Mouse (Mus musculus) hindbrain, embryonic 12.5 days (tissue): ENCODE measurements around the gene Tex13c2. TPM values are rescaled to one million over a fixed set of nuclear protein-coding genes. Genes with fewer than 3 reads are reported as not detected.
A peak's percentile ranks its signal among the peaks of the same experiment; 100 is the strongest.

Experiments
- ATAC-seq: fragments of 200-750 bp; cut with Nextera tagmentation; 2 replicates; pipeline ENCODE4 v1.8.0; 2017; ENCODE audit warnings: moderate TSS enrichment; ENCODE audit not compliant: low FRiP score
- H3K27ac ChIP-seq: fragments of 300-500 bp; sonication (generic); 2 replicates; pipeline ENCODE4 v1.5.1; 2016; ENCODE audit warnings: mild to moderate bottlenecking
- H3K27me3 ChIP-seq: fragments of 300-500 bp; sonication (generic); 2 replicates; pipeline ENCODE4 v1.6.1; 2016; ENCODE audit warnings: mild to moderate bottlenecking
- H3K36me3 ChIP-seq: fragments of 300-500 bp; sonication (generic); 2 replicates; pipeline ENCODE4 v1.6.1; 2016; ENCODE audit warnings: mild to moderate bottlenecking
- H3K4me1 ChIP-seq: fragments of 300-500 bp; sonication (generic); 2 replicates; pipeline ENCODE4 v1.6.1; 2016
- H3K4me2 ChIP-seq: fragments of 300-500 bp; sonication (generic); replicated peaks from 2 replicates; pipeline ENCODE4 v1.6.1; 2016; ENCODE audit warnings: mild to moderate bottlenecking
- H3K4me3 ChIP-seq: fragments of 300-500 bp; sonication (generic); 2 replicates; pipeline ENCODE4 v1.5.1; 2016; ENCODE audit warnings: mild to moderate bottlenecking
- H3K9ac ChIP-seq: fragments of 300-500 bp; sonication (generic); 2 replicates; pipeline ENCODE4 v1.6.1; 2016; ENCODE audit warnings: mild to moderate bottlenecking, moderate library complexity
- H3K9me3 ChIP-seq: fragments of 300-500 bp; sonication (generic); replicated peaks from 2 replicates; pipeline ENCODE4 v1.6.1; 2016; ENCODE audit warnings: mild to moderate bottlenecking
- WGBS: fragments of 180-500 bp; shearing (Covaris S2); methylation state at CpG from one replicate; pipeline ENCODE4 v1.1.7; 2016; 5-methylcytosine and 5-hydroxymethylcytosine counted together
- polyA plus RNA-seq: library from polyadenylated mRNA; unstranded; fragments of >200 nt; fragmentation: Nextera tagmentation; extraction: Ambion mirVana; gene quantifications from 2 replicates; pipeline ENCODE4 v1.2.1, GENCODE M21; 2016

Gene Tex13c2
- polyA plus RNA-seq, result not detected in 2 replicates

DNA sequence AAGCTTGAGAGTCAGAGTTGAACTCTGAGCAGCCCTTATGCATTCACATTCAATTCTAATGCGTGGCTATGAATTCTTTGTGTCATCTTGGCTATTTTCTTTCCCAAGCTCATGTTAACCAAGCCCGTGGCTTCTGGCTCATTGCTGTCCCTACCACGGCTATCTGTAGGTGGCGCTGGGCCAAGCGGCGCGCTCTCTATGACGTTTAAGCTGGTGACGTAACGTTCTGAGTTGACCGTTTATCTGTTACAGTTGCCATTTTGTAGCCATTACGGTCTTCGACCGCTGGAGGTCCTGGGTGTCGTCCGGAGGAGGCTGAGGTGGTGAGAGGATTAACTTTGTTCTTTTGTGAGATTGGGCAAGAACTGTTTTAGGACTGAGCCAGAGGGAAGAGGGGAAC is at the start of gene Tex13c2:
Gene Tex13c2 (plus strand): TSS at position 246 of the 400 bp plus-strand sequence.
- Histone ChIP-seq H3K4me3 (no peak within 1 kb of the TSS), H3K4me1 (no peaks in the 10 kb centered on the region), H3K36me3 (no peaks in the 10 kb centered on the region), H3K27ac (no peak within 1 kb of the TSS), H3K9ac (no peak within 1 kb of the TSS), H3K27me3 (no peaks in the 10 kb centered on the region), H3K9me3 (no peaks in the 10 kb centered on the region), H3K4me2 (no peak within 1 kb of the TSS)
- WGBS, result 91% methylated on average over 16 of the region's 16 CpGs
- ATAC-seq, result no peak

DNA sequence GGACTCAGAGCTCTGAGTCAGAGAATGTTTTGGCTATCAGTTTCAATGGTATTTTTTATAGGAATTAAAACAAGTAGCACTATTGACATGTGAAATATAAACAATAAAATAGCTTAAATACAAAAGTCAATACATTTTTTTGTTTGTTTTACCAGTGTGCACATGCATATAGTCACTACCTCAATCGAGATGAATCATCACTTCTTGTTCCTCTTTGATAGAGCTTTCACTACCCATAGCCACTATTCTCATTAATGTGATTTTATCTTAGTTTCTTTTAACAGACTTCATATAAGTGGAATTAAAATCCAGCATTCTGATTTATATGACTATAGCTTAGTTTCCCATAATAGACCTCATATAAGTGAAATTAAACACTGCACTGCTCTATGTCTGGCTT is 39.2 kb upstream of the Tex13c2 start:
- H3K4me1 ChIP-seq, result no peaks in the 10 kb centered on the region
- WGBS, result 80% methylated on average over 1 of the region's 1 CpGs
- no peak overlapping the region for H3K4me3 ChIP-seq
- no peak overlapping the region for H3K27ac ChIP-seq
- H3K4me2 ChIP-seq, result no peak overlapping the region
- no peak overlapping the region for H3K9ac ChIP-seq
- ATAC-seq, result no peak
- H3K27me3 ChIP-seq, result no peaks in the 10 kb centered on the region
- H3K9me3 ChIP-seq, result no peaks in the 10 kb centered on the region
- no peaks in the 10 kb centered on the region for H3K36me3 ChIP-seq

DNA sequence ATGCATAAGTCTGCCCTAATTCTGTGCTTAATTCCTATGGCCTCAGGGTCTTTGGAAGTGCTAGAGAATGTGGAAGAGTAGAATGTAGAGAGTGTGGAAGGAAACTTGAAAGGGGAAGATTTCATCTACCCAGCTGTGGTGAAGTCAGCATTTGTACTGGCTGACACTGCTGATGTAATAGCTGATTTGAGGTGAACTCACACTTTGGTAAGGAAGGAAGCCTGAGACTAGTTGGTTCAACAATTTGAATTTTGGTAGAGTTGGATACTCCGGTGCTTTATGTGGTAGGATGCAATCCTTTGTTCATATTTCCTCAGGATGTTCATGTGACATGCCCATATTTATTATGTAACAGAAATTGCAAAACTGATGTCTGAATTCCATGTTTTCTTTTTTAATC is 36.5 kb upstream of the Tex13c2 start:
- 96% methylated on average over 1 of the region's 1 CpGs for WGBS
- H3K4me1 ChIP-seq, result no peaks in the 10 kb centered on the region
- no peak for ATAC-seq

GRCm38 (mm10) chrX:42454533-42454932 is 35.0 kb upstream of the Tex13c2 start:
- no peak for ATAC-seq
- Histone ChIP-seq H3K4me2 (no peak overlapping the region), H3K4me3 (no peak overlapping the region), H3K4me1 (no peaks in the 10 kb centered on the region), H3K27ac (no peak overlapping the region), H3K36me3 (no peaks in the 10 kb centered on the region), H3K9ac (no peak overlapping the region), H3K27me3 (no peaks in the 10 kb centered on the region), H3K9me3 (no peaks in the 10 kb centered on the region)
- WGBS, result 74% methylated on average over 7 of the region's 7 CpGs

More for the DNA sequence above, 36.5 kb upstream of the Tex13c2 start:
- Histone ChIP-seq H3K4me3 (no peak overlapping the region), H3K27ac (no peak overlapping the region), H3K36me3 (no peaks in the 10 kb centered on the region), H3K4me2 (no peak overlapping the region), H3K9me3 (no peaks in the 10 kb centered on the region), H3K9ac (no peak overlapping the region), H3K27me3 (no peaks in the 10 kb centered on the region)

GRCm38 (mm10) chrX:42490336-42490735 is 845 bp downstream of the Tex13c2 start:
- Histone ChIP-seq H3K4me2 (no peak overlapping the region), H3K27me3 (no peaks in the 10 kb centered on the region), H3K27ac (no peak overlapping the region), H3K4me3 (no peak overlapping the region), H3K36me3 (no peaks in the 10 kb centered on the region), H3K9ac (no peak overlapping the region), H3K9me3 (no peaks in the 10 kb centered on the region), H3K4me1 (no peaks in the 10 kb centered on the region)
- no peak for ATAC-seq
- 92% methylated on average over 8 of the region's 8 CpGs for WGBS

DNA sequence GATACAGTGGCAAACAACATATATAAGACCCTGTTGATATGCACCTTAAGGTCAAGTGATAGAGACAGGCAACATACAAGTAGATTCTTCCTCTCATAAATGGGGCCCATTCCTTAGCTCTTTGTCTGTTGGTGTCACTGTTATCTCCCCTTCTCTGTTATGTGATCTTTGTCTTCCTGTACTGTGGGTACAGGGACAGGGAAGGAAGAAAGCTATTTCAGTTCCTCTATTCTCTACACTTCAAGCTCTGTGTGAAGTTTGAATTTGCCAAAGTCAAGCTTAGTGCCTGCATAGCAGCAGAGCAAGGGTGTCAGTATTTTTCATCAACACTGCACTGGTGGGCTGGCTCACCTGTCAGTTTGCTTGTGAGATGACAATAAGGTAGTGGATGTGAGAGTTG is 11.0 kb downstream of the Tex13c2 start:
- Histone ChIP-seq H3K27me3 (no peaks in the 10 kb centered on the region), H3K9ac (no peak overlapping the region), H3K4me2 (no peak overlapping the region), H3K9me3 (no peaks in the 10 kb centered on the region), H3K36me3 (no peaks in the 10 kb centered on the region), H3K4me1 (no peaks in the 10 kb centered on the region), H3K27ac (no peak overlapping the region), H3K4me3 (no peak overlapping the region)
- no peak for ATAC-seq

GRCm38 (mm10) chrX:42502291-42503043 is 13.0 kb downstream of the Tex13c2 start, which contains the start of gene Sh2d1a:
Gene Sh2d1a (plus strand): TSS chrX:42502453.
- no peak for ATAC-seq
- H3K4me3 ChIP-seq, result no peak within 1 kb of the TSS
- no peaks in the 10 kb centered on the region for H3K27me3 ChIP-seq
- no peaks in the 10 kb centered on the region for H3K36me3 ChIP-seq
- H3K9ac ChIP-seq, result no peak within 1 kb of the TSS
- H3K4me2 ChIP-seq, result no peak within 1 kb of the TSS
- no peaks in the 10 kb centered on the region for H3K9me3 ChIP-seq
- no peak within 1 kb of the TSS for H3K27ac ChIP-seq
- H3K4me1 ChIP-seq, result no peaks in the 10 kb centered on the region
- WGBS, result 73% methylated on average over 13 of the region's 13 CpGs

DNA sequence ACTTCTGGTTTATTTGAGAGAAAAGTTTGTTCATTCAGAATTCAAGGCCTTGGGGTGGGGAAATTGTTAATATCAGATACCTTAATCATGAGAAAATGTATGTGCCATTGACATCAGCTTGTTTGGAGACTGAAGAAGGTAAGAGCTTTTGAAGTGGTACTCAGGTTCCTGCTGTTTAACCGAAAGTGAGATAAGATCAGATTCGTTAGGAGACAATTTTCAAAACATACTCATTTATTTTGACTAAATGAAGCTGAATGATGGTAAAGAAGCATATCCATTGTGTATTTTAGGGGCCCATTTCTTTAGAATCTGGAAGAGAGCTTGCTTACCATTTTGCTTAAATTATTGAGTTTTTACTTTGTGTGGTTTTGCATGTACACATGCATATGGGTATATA is 21.6 kb downstream of the Tex13c2 start:
- H3K9ac ChIP-seq, result no peak overlapping the region
- no peak for ATAC-seq
- no peaks in the 10 kb centered on the region for H3K9me3 ChIP-seq
- H3K4me3 ChIP-seq, result no peak overlapping the region
- no peaks in the 10 kb centered on the region for H3K36me3 ChIP-seq
- no peak overlapping the region for H3K4me2 ChIP-seq
- WGBS, result 90% methylated on average over 2 of the region's 2 CpGs
- H3K27ac ChIP-seq, result no peak overlapping the region
- H3K4me1 ChIP-seq, result no peaks in the 10 kb centered on the region
- H3K27me3 ChIP-seq, result no peaks in the 10 kb centered on the region

DNA sequence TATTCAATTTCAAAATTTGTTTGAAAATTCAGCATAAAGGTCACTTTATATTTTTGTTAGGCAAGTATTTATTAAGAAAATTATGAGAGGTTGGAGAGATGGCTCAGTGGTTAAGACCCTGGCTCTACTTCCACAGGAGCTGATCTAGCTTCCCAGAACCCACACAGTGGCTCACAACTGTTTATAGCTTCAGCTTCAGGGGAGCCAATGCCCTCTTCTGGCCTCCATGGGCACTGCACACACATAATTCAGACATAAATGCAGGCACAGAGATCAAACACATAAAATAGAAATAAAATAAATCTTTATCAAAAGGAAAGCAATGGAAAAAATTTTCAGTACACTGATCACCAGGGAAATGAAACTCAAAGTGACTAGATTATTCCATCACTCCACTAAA is 23.1 kb downstream of the Tex13c2 start:
- H3K4me3 ChIP-seq, result no peak overlapping the region
- no peaks in the 10 kb centered on the region for H3K4me1 ChIP-seq
- H3K4me2 ChIP-seq, result no peak overlapping the region
- no peak overlapping the region for H3K9ac ChIP-seq
- no peak overlapping the region for H3K27ac ChIP-seq
- H3K36me3 ChIP-seq, result no peaks in the 10 kb centered on the region
- no peaks in the 10 kb centered on the region for H3K9me3 ChIP-seq
- no peaks in the 10 kb centered on the region for H3K27me3 ChIP-seq
- no peak for ATAC-seq

- H3K4me1 ChIP-seq, result no peaks in the 10 kb centered on the region
- 83% methylated on average over 2 of the region's 2 CpGs for WGBS
Observed at GRCm38 (mm10) chrX:42522868-42523267, 33.4 kb downstream of the Tex13c2 start.

GRCm38 (mm10) chrX:42530703-42531102 is 41.2 kb downstream of the Tex13c2 start:
- no peak for ATAC-seq

More at GRCm38 (mm10) chrX:42522868-42523267, 33.4 kb downstream of the Tex13c2 start:
- H3K9me3 ChIP-seq, result no peaks in the 10 kb centered on the region
- no peak overlapping the region for H3K27ac ChIP-seq
- no peak for ATAC-seq
- no peak overlapping the region for H3K4me2 ChIP-seq
- H3K9ac ChIP-seq, result no peak overlapping the region
- H3K4me3 ChIP-seq, result no peak overlapping the region
- no peaks in the 10 kb centered on the region for H3K36me3 ChIP-seq
- no peaks in the 10 kb centered on the region for H3K27me3 ChIP-seq

GRCm38 (mm10) chrX:42540030-42540755 is 50.7 kb downstream of the Tex13c2 start:
- no peaks in the 10 kb centered on the region for H3K27me3 ChIP-seq
- peak; percentile 54; the same call in 1 of the 2 replicates for ATAC-seq
- H3K27ac ChIP-seq, result no peak overlapping the region
- 31% methylated on average over 3 of the region's 3 CpGs for WGBS
- H3K4me3 ChIP-seq, result no peak overlapping the region
- H3K9ac ChIP-seq, result no peak overlapping the region
- H3K9me3 ChIP-seq, result no peaks in the 10 kb centered on the region
- no peaks in the 10 kb centered on the region for H3K36me3 ChIP-seq
- H3K4me1 ChIP-seq, result no peaks in the 10 kb centered on the region
- H3K4me2 ChIP-seq, result peak overlapping the region; percentile 30; the same call in 1 of the 2 replicates

More at GRCm38 (mm10) chrX:42530703-42531102, 41.2 kb downstream of the Tex13c2 start:
- Histone ChIP-seq H3K4me2 (no peak overlapping the region), H3K9ac (no peak overlapping the region), H3K4me1 (no peaks in the 10 kb centered on the region), H3K9me3 (no peaks in the 10 kb centered on the region), H3K27ac (no peak overlapping the region), H3K36me3 (no peaks in the 10 kb centered on the region), H3K27me3 (no peaks in the 10 kb centered on the region), H3K4me3 (no peak overlapping the region)
- 63% methylated on average over 4 of the region's 4 CpGs for WGBS

GRCm38 (mm10) chrX:42540756-42541053 is 51.2 kb downstream of the Tex13c2 start:
- no peak overlapping the region for H3K9ac ChIP-seq
- H3K36me3 ChIP-seq, result no peaks in the 10 kb centered on the region
- H3K4me1 ChIP-seq, result no peaks in the 10 kb centered on the region
- H3K27me3 ChIP-seq, result no peaks in the 10 kb centered on the region
- peak overlapping the region; percentile 30; the same call in 1 of the 2 replicates for H3K4me2 ChIP-seq
- no peaks in the 10 kb centered on the region for H3K9me3 ChIP-seq
- H3K4me3 ChIP-seq, result no peak overlapping the region
- WGBS, result 39% methylated on average over 5 of the region's 5 CpGs
- no peak; the same call in 1 of the 2 replicates for ATAC-seq
- H3K27ac ChIP-seq, result no peak overlapping the region
